Mouse (Mus musculus): ENCODE results near the gene Polg.

The Polg gene

GRCm38 (mm10) chr7:79502152-79503102 lies 36.3 kb upstream of the Polg start:
- DNase-seq (ENCODE audit: low spot score), result no peak

- no peak for DNase-seq (ENCODE audit: low spot score)
These were observed 35.4 kb upstream of the Polg start for GRCm38 (mm10) chr7:79501581-79502031.

GRCm38 (mm10) chr7:79500681-79501306 lies 34.6 kb upstream of the Polg start:
- no peak for DNase-seq (ENCODE audit: low spot score)

- DNase-seq (ENCODE audit: low spot score), result no peak
These were observed 33.7 kb upstream of the Polg start for GRCm38 (mm10) chr7:79499596-79500570.

- no peak for DNase-seq (ENCODE audit: low spot score)
These were observed 32.9 kb upstream of the Polg start for GRCm38 (mm10) chr7:79498965-79499595.

- no peak for DNase-seq (ENCODE audit: low spot score)
These were observed 32.2 kb upstream of the Polg start for GRCm38 (mm10) chr7:79498356-79498755.

- DNase-seq (ENCODE audit: low spot score), result no peak
These were observed 31.5 kb upstream of the Polg start for GRCm38 (mm10) chr7:79497701-79498115.

- no peak for DNase-seq (ENCODE audit: low spot score)
These were observed 30.7 kb upstream of the Polg start for GRCm38 (mm10) chr7:79496816-79497328.

GRCm38 (mm10) chr7:79495988-79496815 lies 30.0 kb upstream of the Polg start:
- DNase-seq (ENCODE audit: low spot score), result peak; percentile 60

GRCm38 (mm10) chr7:79493915-79494314 lies 27.8 kb upstream of the Polg start:
- no peak for DNase-seq (ENCODE audit: low spot score)

GRCm38 (mm10) chr7:79486528-79486927 lies 20.4 kb upstream of the Polg start:
- DNase-seq (ENCODE audit: low spot score), result no peak

GRCm38 (mm10) chr7:79474831-79475399 lies 8.8 kb upstream of the Polg start:
- DNase-seq (ENCODE audit: low spot score), result no peak

- no peak for DNase-seq (ENCODE audit: low spot score)
These were observed 7.5 kb upstream of the Polg start for GRCm38 (mm10) chr7:79473496-79474194.

- no peak for DNase-seq (ENCODE audit: low spot score)
These were observed 6.6 kb upstream of the Polg start for GRCm38 (mm10) chr7:79472792-79473191.

GRCm38 (mm10) chr7:79471436-79471835 lies 5.3 kb upstream of the Polg start:
- no peak for DNase-seq (ENCODE audit: low spot score)

GRCm38 (mm10) chr7:79470718-79471117 lies 4.6 kb upstream of the Polg start:
- DNase-seq (ENCODE audit: low spot score), result no peak

GRCm38 (mm10) chr7:79469766-79470165 lies 3.6 kb upstream of the Polg start:
- DNase-seq (ENCODE audit: low spot score), result no peak

GRCm38 (mm10) chr7:79468994-79469393 lies 2.8 kb upstream of the Polg start:
- DNase-seq (ENCODE audit: low spot score), result no peak

GRCm38 (mm10) chr7:79467951-79468350 lies 1.8 kb upstream of the Polg start:
- DNase-seq (ENCODE audit: low spot score), result no peak
